Mouse (Mus musculus): ENCODE measurements around the gene Lhx4. TPM values are rescaled to one million over a fixed set of nuclear protein-coding genes. Genes with fewer than 3 reads are reported as not detected.

The Lhx4 gene
- polyA plus RNA-seq, 1 experiment = not detected

DNA sequence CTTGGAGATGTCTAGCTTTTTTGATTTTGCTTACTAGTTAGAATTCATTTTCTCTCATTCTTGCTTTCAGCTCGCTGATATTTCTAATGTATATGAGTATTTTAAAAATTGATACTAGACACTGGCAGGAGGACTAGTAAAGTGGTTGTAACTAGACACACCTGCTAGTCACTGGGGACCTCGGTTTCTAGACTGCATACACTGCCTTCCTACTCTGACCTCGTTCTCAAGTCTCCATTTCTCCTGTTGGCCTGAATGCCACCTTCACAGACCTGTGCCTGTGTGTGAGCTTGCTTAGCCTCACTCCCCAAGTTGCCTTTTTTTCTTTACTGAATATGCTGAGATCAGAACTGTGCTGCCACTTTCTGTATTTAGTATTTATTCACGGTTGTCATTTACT is 62.3 kb downstream of the Lhx4 start:
- H3K27ac ChIP-seq (ENCODE audit: insufficient read depth, low read length) = no peak overlapping the region
- TF ChIP-seq CTCF (IDR thresholded peaks at IDR 0.05; ENCODE audit: extremely low read depth, insufficient read depth, low read length) = no peak
- TF ChIP-seq POLR2A (IDR thresholded peaks at IDR 0.05; ENCODE audit: extremely low read depth, insufficient read depth, low read length) = no peak
- H3K4me1 ChIP-seq (ENCODE audit: control insufficient read depth, insufficient read depth, low read length) = no peaks in the 10 kb centered on the region
- no peak overlapping the region for H3K4me3 ChIP-seq (ENCODE audit: insufficient read depth, low read length)

DNA sequence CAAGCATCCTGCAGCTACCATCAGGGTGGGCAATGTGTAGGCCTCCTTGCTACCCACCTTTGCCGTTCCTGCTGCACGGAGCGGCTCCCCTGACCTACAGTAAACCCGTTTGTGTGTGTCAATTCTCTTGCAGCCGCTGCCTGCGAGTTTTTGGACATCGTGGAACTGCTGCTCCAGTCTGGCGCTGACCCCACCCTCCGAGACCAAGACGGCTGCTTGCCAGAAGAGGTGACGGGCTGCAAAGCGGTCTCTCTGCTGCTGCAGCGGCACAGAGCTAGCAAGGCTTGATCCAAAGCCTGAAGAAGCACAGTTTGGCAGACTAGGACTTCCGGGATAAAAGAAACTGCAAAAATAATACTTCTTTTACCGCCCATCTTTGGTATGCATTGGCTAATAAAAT is 64.7 kb downstream of the Lhx4 start:
- TF ChIP-seq POLR2A (IDR thresholded peaks at IDR 0.05; ENCODE audit: extremely low read depth, insufficient read depth, low read length) (no peak), CTCF (IDR thresholded peaks at IDR 0.05; ENCODE audit: extremely low read depth, insufficient read depth, low read length) (no peak)
- Histone ChIP-seq H3K4me3 (ENCODE audit: insufficient read depth, low read length) (no peak overlapping the region), H3K27ac (ENCODE audit: insufficient read depth, low read length) (no peak overlapping the region), H3K4me1 (ENCODE audit: control insufficient read depth, insufficient read depth, low read length) (no peaks in the 10 kb centered on the region)

DNA sequence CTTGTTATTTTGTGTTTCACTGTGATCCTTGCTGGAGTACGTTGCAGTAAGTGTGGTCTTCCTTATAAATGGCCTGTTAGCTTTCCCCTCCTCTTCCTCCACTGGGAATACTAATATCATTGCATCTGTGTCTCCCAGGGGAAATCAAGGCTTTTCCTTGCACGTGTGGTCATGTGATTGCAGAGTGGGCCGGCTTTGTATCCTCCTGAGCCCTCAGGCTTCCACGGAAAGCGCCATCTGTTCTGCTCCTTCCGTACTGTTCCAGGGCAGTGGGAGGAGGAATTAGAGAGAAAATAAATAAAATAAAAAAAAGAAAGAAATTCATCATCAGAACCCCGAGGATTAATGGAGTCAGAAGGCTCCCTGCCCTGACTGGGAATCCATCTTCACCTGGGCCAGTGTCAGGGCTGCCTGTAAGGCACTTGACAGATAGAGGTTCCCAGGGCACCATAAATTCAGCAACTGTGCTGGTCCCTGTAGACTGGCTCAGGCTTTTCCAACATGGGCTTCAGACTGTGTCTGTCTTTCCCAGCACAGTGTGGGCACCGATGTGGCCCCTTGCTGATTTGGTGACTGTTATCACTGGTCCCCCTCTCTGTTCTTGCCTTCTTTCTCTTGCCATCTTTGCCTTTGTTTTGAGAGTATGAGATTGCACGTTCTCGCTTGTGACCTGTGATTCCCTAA is 70.2 kb downstream of the Lhx4 start:
- Histone ChIP-seq H3K4me1 (ENCODE audit: control insufficient read depth, insufficient read depth, low read length) (no peaks in the 10 kb centered on the region), H3K27ac (ENCODE audit: insufficient read depth, low read length) (no peak overlapping the region), H3K4me3 (ENCODE audit: insufficient read depth, low read length) (no peak overlapping the region)
- TF ChIP-seq POLR2A (IDR thresholded peaks at IDR 0.05; ENCODE audit: extremely low read depth, insufficient read depth, low read length) (no peak), CTCF (IDR thresholded peaks at IDR 0.05; ENCODE audit: extremely low read depth, insufficient read depth, low read length) (no peak)

DNA sequence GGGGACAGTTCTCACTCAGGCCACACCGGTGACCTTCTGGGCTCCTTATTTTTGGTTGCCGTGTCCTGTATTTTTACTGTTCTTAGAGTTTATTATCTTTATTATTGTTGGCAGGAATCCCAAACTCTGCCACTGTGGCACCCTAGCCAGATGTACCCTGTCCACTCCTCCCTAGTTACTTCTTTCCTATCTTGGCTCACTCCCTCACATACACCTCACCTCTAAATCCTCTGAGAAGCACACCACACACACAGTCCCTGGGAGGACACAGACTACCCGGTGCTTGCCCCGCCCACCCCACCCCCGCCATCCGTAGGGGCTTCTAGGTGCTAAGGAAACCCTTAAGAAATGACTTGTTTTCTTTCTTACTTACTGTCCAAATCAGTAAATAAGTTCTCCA is 75.9 kb downstream of the Lhx4 start:
- Histone ChIP-seq H3K4me3 (ENCODE audit: insufficient read depth, low read length) (no peak overlapping the region), H3K27ac (ENCODE audit: insufficient read depth, low read length) (no peak overlapping the region), H3K4me1 (ENCODE audit: control insufficient read depth, insufficient read depth, low read length) (peaks cover 3% of the 10 kb centered on the region; the same call in 1 of the 2 replicates)
- TF ChIP-seq POLR2A (IDR thresholded peaks at IDR 0.05; ENCODE audit: extremely low read depth, insufficient read depth, low read length) = no peak
- TF ChIP-seq CTCF (IDR thresholded peaks at IDR 0.05; ENCODE audit: extremely low read depth, insufficient read depth, low read length) = no peak

GRCm38 (mm10) chr1:155663994-155664393 is 87.5 kb downstream of the Lhx4 start:
- no peak for TF ChIP-seq POLR2A (IDR thresholded peaks at IDR 0.05; ENCODE audit: extremely low read depth, insufficient read depth, low read length)
- no peak for TF ChIP-seq CTCF (IDR thresholded peaks at IDR 0.05; ENCODE audit: extremely low read depth, insufficient read depth, low read length)
- no peaks in the 10 kb centered on the region; the same call in 1 of the 2 replicates for H3K4me1 ChIP-seq (ENCODE audit: control insufficient read depth, insufficient read depth, low read length)
- no peak overlapping the region for H3K27ac ChIP-seq (ENCODE audit: insufficient read depth, low read length)
- H3K4me3 ChIP-seq (ENCODE audit: insufficient read depth, low read length) = no peak overlapping the region

GRCm38 (mm10) chr1:155656321-155656720 is 95.2 kb downstream of the Lhx4 start:
- Histone ChIP-seq H3K4me1 (ENCODE audit: control insufficient read depth, insufficient read depth, low read length) (peaks cover 2% of the 10 kb centered on the region; the same call in 1 of the 2 replicates), H3K27ac (ENCODE audit: insufficient read depth, low read length) (no peak overlapping the region)
- no peak for TF ChIP-seq CTCF (IDR thresholded peaks at IDR 0.05; ENCODE audit: extremely low read depth, insufficient read depth, low read length)
- TF ChIP-seq POLR2A (IDR thresholded peaks at IDR 0.05; ENCODE audit: extremely low read depth, insufficient read depth, low read length) = no peak

DNA sequence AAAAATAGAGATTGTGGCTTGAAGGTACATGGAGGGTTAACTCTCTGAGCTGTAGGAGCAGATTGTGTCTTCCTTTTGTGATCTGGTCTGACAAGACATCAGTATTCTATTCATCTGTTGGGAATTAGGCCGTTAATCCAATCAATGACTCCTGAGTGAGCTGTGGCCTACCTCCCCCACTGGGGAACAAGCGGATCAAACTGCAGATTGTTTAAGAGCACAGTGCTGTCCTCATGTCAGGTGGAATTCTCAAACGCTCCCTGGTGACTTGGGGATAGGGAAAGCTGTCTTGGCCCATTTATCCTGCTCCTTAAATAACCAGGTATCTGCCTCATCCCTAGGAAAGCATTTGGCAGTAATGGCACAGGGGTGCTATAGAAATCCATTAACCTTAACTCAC is 96.5 kb downstream of the Lhx4 start:
- Histone ChIP-seq H3K4me1 (ENCODE audit: control insufficient read depth, insufficient read depth, low read length) (peaks cover 2% of the 10 kb centered on the region; the same call in 1 of the 2 replicates), H3K27ac (ENCODE audit: insufficient read depth, low read length) (no peak overlapping the region), H3K4me3 (ENCODE audit: insufficient read depth, low read length) (no peak overlapping the region)
- TF ChIP-seq CTCF (IDR thresholded peaks at IDR 0.05; ENCODE audit: extremely low read depth, insufficient read depth, low read length) = no peak
- TF ChIP-seq POLR2A (IDR thresholded peaks at IDR 0.05; ENCODE audit: extremely low read depth, insufficient read depth, low read length) = no peak

More at GRCm38 (mm10) chr1:155656321-155656720, 95.2 kb downstream of the Lhx4 start:
- H3K4me3 ChIP-seq (ENCODE audit: insufficient read depth, low read length) = no peak overlapping the region

DNA sequence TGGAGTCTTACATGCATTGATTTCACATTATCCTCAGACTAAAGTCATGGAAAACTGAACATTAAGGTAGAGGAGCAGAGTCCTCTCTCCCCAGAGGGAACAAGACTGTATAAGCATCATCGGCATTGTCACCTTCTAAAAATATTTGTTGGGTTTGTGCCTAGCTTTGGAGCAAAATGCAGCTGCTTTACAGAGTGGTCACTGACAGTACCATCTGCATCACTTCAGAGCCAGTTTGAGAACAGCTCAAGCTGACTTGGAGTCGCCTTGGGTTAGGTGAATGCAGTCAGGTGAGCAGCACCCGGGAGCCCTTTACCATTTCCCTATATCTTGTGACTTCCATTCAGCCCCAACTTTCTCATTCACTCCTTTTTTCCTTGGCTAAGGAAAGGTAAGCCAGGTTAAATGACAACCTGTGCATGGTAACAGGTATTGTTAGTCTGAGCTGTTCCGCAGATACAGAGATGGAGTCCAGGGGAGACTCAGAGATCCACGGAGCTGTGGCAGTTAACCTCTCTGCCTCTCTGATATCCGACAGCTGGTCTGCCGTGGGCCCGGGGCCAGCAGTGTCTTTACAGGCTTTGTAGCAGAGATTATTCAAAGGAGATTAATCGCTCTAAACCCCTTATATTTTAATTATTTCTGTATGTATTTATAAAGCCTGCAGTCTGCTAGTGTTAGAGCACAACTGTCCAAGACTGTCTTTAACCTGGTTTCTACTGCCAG is 101.2 kb downstream of the Lhx4 start:
- Histone ChIP-seq H3K4me1 (ENCODE audit: control insufficient read depth, insufficient read depth, low read length) (peaks cover 2% of the 10 kb centered on the region), H3K4me3 (ENCODE audit: insufficient read depth, low read length) (no peak overlapping the region), H3K27ac (ENCODE audit: insufficient read depth, low read length) (no peak overlapping the region)
- no peak for TF ChIP-seq POLR2A (IDR thresholded peaks at IDR 0.05; ENCODE audit: extremely low read depth, insufficient read depth, low read length)

Other genes with a start within 250 kb of the Lhx4 start
- 82.2 and 84.2 TPM in 2 replicates for gene Acbd6, start 193.6 kb downstream of the Lhx4 start, polyA plus RNA-seq (2012; rRNA removed)
- gene Qsox1, start 61.2 kb upstream of the Lhx4 start, polyA plus RNA-seq (2012; rRNA removed) = 33.5 and 34.6 TPM in 2 replicates
- 10.9 and 11.4 TPM in 2 replicates for gene Cep350, start 221.6 kb upstream of the Lhx4 start, polyA plus RNA-seq (2012; rRNA removed)

Measured in cortical plate, adult 2 months (tissue).